Mouse (Mus musculus) olfactory bulb, adult 2 months (tissue): ENCODE measurements around the gene Ccdc149.

Source experiments
- CTCF ChIP-seq: fragments of 200-500 bp; IDR thresholded peaks from 2 replicates; pipeline ENCODE4 v1.5.1; 2012; ENCODE audit warnings: low read depth, mild to moderate bottlenecking, low read length, moderate library complexity; ENCODE audit not compliant: insufficient read depth
- POLR2A ChIP-seq: fragments of 200-500 bp; IDR thresholded peaks from 2 replicates; pipeline ENCODE4 v1.6.1; 2012; ENCODE audit warnings: mild to moderate bottlenecking, low read depth, low read length, moderate library complexity; ENCODE audit not compliant: insufficient read depth

- TF ChIP-seq POLR2A (no peak), CTCF (no peak)
These were observed 87.6 kb downstream of the Ccdc149 start for GRCm38 (mm10) chr5:52383748-52384147.
